Mouse (Mus musculus): Measurements from ENCODE around the gene Magea10. TPM values are rescaled to one million over a fixed set of nuclear protein-coding genes. Genes with fewer than 3 reads are reported as not detected.

The Magea10 gene
- not detected in 2 replicates for polyA plus RNA-seq (2012; rRNA removed)

GRCm38 (mm10) chrX:72386758-72387157, at the start of gene Magea10:
TSS of gene Magea10 (minus strand) at chrX:72386858.
- no peak for DNase-seq (ENCODE audit: extremely low spot score in 1 of 2, low spot score in 1 of 2)

- no peak for DNase-seq (ENCODE audit: extremely low spot score in 1 of 2, low spot score in 1 of 2)
Observed at GRCm38 (mm10) chrX:72381972-72382371, 4.7 kb downstream of the Magea10 start.

Other genes with a start within 250 kb of the Magea10 start
- not detected in 2 replicates for gene Magea4, start 164.8 kb downstream of the Magea10 start, polyA plus RNA-seq (2012; rRNA removed)
- gene Gabre, start 112.1 kb downstream of the Magea10 start, polyA plus RNA-seq (2012; rRNA removed) = 0.30 and 0.36 TPM in 2 replicates